ENCODE assay signal across 8 mouse cellular contexts in genomic region chr4:99459436-99459835, GRCm38 (mm10).
DNase-seq lines count a peak whose midpoint lies in the region; ATAC-seq lines count a peak whose summit lies in the region.

No protein-coding gene starts in this region.

- H3K4me3 ChIP-seq in forebrain, embryonic 14.5 days (ENCODE audit: low read depth, low read length) = 0 out of 2 replicates have a peak overlapping the region, but pooled peaks have one; percentile 9

- H3K9ac ChIP-seq in forebrain, embryonic 14.5 days (ENCODE audit: low read length) = 0 out of 2 replicates have a peak overlapping the region, but pooled peaks have one; percentile 21

- H3K27me3 ChIP-seq in forebrain, embryonic 14.5 days (replicated peaks; ENCODE audit: control insufficient read depth, insufficient read depth, low read length) = 0 out of 2 replicates have a peak, but pooled peaks cover 3% of the 10 kb centered on the region

- peak; percentile 48 for DNase-seq in ZHBTc4 (ENCODE audit: low read depth, low spot score)
- peak; percentile 70 for DNase-seq in brain, embryonic 18.5 days (ENCODE audit: low read depth, low spot score)
- peak; percentile 94 for DNase-seq in forebrain, embryonic 14.5 days (ENCODE audit: low spot score)
- DNase-seq in kidney, adult 11 months = peak; percentile 29
- peak; percentile 65 to 76 for DNase-seq in left cerebral cortex, postnatal 10 days (ENCODE audit: extremely low spot score in 1 of 2, low spot score in 2 of 2)
- peak; percentile 61 for DNase-seq in ovary, postnatal 36 days (ENCODE audit: low spot score)
- DNase-seq in urinary bladder, postnatal 25 days (ENCODE audit: low spot score) = no peak

- H3K4me1 ChIP-seq in forebrain, embryonic 14.5 days (ENCODE audit: control insufficient read depth, insufficient read depth, low read length) = peaks cover 10% of the 10 kb centered on the region; the same call in 1 of the 2 replicates

- peak overlapping the region; percentile 27; the same call in 1 of the 2 replicates for H3K27ac ChIP-seq in forebrain, embryonic 14.5 days (ENCODE audit: low read depth, low read length)

- peak; percentile 97 for ATAC-seq in forebrain, embryonic 14.5 days
- ATAC-seq in monocyte, adult 5-6 weeks (replicated peaks; ENCODE audit: insufficient number of reproducible peaks, low FRiP score, low TSS enrichment, poor library complexity, severe bottlenecking) = no peak

- H3K36me3 ChIP-seq in forebrain, embryonic 14.5 days (ENCODE audit: control insufficient read depth, insufficient read depth, low read length) = no peaks in the 10 kb centered on the region

- intact Hi-C loops in left cerebral cortex, postnatal 10 days (cut with DNase I) = no loop called here

- peak overlapping the region; percentile 46 for H3K4me2 ChIP-seq in forebrain, embryonic 14.5 days (ENCODE audit: low read length)

- 2% methylated on average over 14 of the region's 14 CpGs for WGBS in forebrain, embryonic 14.5 days

- H3K9me3 ChIP-seq in forebrain, embryonic 14.5 days (replicated peaks; ENCODE audit: control insufficient read depth, low read length) = no peaks in the 10 kb centered on the region
